ENCODE assay signal across 11 mouse cellular contexts in the genomic region with DNA sequence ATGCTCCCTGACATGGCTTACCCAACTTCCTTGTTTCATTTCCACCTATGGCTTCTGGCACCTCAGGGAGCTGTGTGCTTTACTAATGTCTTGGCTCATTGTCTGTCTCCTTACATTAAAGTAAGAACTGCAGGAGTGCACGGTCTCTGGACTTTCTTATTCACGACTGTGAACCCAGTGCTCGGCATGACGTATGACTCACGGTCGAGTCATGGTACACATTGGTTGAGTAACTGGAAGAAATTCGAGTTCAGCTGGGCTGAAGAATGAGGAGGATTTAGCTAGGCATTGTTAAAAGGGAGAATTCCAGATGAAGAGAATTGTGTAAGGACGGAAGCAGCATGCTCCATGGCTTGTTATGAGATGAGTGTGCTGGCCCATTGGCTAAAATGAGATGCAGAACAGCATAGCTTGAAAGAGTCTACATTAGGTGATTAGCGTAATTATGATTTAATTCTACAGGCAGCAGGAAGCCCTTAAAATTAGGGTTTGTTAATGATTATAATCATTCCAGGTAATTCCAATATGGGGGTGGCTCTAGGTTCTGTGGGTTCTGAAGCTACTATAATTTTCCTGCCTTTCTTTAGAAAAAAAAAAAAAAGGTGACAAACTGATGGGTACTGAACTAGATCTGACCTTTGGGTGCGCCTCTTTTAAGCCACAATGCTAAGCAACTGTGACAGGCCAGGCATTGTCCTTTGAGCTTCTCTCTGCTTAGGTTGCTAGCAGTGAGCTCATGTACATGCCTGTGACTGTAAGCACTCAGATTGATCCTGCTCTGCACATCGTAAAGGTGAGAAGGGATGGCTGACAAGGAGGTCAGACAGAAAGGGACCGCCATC.
DNase-seq lines count a peak whose midpoint lies in the region; ATAC-seq and TF ChIP-seq lines count a peak whose summit lies in the region.
"Had no signal": no experiment of that assay in that cellular context is flagged by ENCODE, and none has a peak within 500 bp of the region (broad histone marks: within the 10 kb centered on the region; RNA-seq: fewer than 3 reads in every experiment).

No protein-coding gene starts in this region.

- no peaks in the 10 kb centered on the region for H3K36me3 ChIP-seq in neural tube, embryonic 12.5 days
- no peaks in the 10 kb centered on the region for H3K36me3 ChIP-seq in neural tube, embryonic 15.5 days
- H3K36me3 ChIP-seq in hindbrain, postnatal 0 days (ENCODE audit: insufficient read depth, low read length), result no peaks in the 10 kb centered on the region
- H3K36me3 ChIP-seq: limb, embryonic 13.5 days had no signal

- H3K4me2 ChIP-seq in neural tube, embryonic 12.5 days (replicated peaks), result no peak overlapping the region
- no peak overlapping the region for H3K4me2 ChIP-seq in neural tube, embryonic 15.5 days
- H3K4me2 ChIP-seq in hindbrain, postnatal 0 days (ENCODE audit: low read depth, low read length), result no peak overlapping the region
- H3K4me2 ChIP-seq: limb, embryonic 13.5 days had no signal

- no peaks in the 10 kb centered on the region for H3K9me3 ChIP-seq in neural tube, embryonic 12.5 days
- H3K9me3 ChIP-seq in neural tube, embryonic 15.5 days (replicated peaks), result no peaks in the 10 kb centered on the region
- no peaks in the 10 kb centered on the region for H3K9me3 ChIP-seq in hindbrain, postnatal 0 days (ENCODE audit: low read length)
- H3K9me3 ChIP-seq: limb, embryonic 13.5 days had no signal

- H3K27ac ChIP-seq in neural tube, embryonic 12.5 days, result no peak overlapping the region
- no peak overlapping the region for H3K27ac ChIP-seq in neural tube, embryonic 15.5 days (replicated peaks)
- peak overlapping the region; percentile 45; the same call in 1 of the 2 replicates for H3K27ac ChIP-seq in hindbrain, postnatal 0 days
- H3K27ac ChIP-seq: limb, embryonic 13.5 days had no signal

- no peak for TF ChIP-seq CTCF in hindbrain, postnatal 0 days (IDR thresholded peaks at IDR 0.05; ENCODE audit: low read depth)

- ATAC-seq in neural tube, embryonic 12.5 days (ENCODE audit: low FRiP score, low read depth), result peak; percentile 38
- ATAC-seq in neural tube, embryonic 15.5 days (ENCODE audit: low FRiP score), result no peak
- no peak for ATAC-seq in hindbrain, postnatal 0 days

- H3K4me1 ChIP-seq in neural tube, embryonic 12.5 days, result peaks cover 11% of the 10 kb centered on the region
- peaks cover 9% of the 10 kb centered on the region; the same call in 1 of the 2 replicates for H3K4me1 ChIP-seq in neural tube, embryonic 15.5 days
- peaks cover 4% of the 10 kb centered on the region; the same call in 1 of the 2 replicates for H3K4me1 ChIP-seq in hindbrain, postnatal 0 days (ENCODE audit: insufficient read depth, low read length)
- H3K4me1 ChIP-seq: limb, embryonic 13.5 days had no signal

- WGBS in neural tube, embryonic 12.5 days, result 60% methylated on average over 12 of the region's 12 CpGs
- WGBS in neural tube, embryonic 15.5 days, result 57% methylated on average over 12 of the region's 12 CpGs
- 57% methylated on average over 12 of the region's 12 CpGs for WGBS in hindbrain, postnatal 0 days

- DNase-seq in adrenal gland, adult 2 months, result peak; percentile 52
- DNase-seq in adrenal gland, postnatal 14 days, result no peak
- no peak for DNase-seq in hindbrain, postnatal 0 days (ENCODE audit: low spot score)
- DNase-seq in telencephalon, adult 2 months (ENCODE audit: low read depth, low spot score), result peak; percentile 58
- DNase-seq in kidney, adult 8-10 months, result no peak
- DNase-seq in cerebellum, postnatal 36 days, result no peak
- DNase-seq: B cell, adult 2 months; kidney, adult 11 months had no signal

- no peaks in the 10 kb centered on the region for H3K27me3 ChIP-seq in neural tube, embryonic 12.5 days (replicated peaks)
- H3K27me3 ChIP-seq in neural tube, embryonic 15.5 days (replicated peaks), result no peaks in the 10 kb centered on the region
- no peaks in the 10 kb centered on the region for H3K27me3 ChIP-seq in hindbrain, postnatal 0 days (ENCODE audit: insufficient read depth, low read length)
- H3K27me3 ChIP-seq: limb, embryonic 13.5 days had no signal

- no peak overlapping the region for H3K4me3 ChIP-seq in neural tube, embryonic 12.5 days
- no peak overlapping the region for H3K4me3 ChIP-seq in neural tube, embryonic 15.5 days (replicated peaks)
- H3K4me3 ChIP-seq in hindbrain, postnatal 0 days (ENCODE audit: low read length), result no peak overlapping the region
- H3K4me3 ChIP-seq: limb, embryonic 13.5 days had no signal

- no peak overlapping the region for H3K9ac ChIP-seq in neural tube, embryonic 12.5 days
- no peak overlapping the region for H3K9ac ChIP-seq in neural tube, embryonic 15.5 days (replicated peaks)
- H3K9ac ChIP-seq in hindbrain, postnatal 0 days (replicated peaks; ENCODE audit: low read length), result no peak overlapping the region
- H3K9ac ChIP-seq: limb, embryonic 13.5 days had no signal

Comparison
In these comparisons a context has a peak if more than half of its experiments do, and no peak if none do; other contexts are left out.
1. DNase-seq: peak in adrenal gland, adult 2 months (single experiment) and telencephalon, adult 2 months (single experiment); none in adrenal gland, postnatal 14 days (single experiment), hindbrain, postnatal 0 days (single experiment), kidney, adult 8-10 months (0 of 2) and cerebellum, postnatal 36 days (0 of 2).